Mouse (Mus musculus): ENCODE measurements around the gene Clta. TPM values are rescaled to one million over a fixed set of nuclear protein-coding genes. Genes with fewer than 3 reads are reported as not detected.
A peak's percentile ranks its signal among the peaks of the same experiment; 100 is the strongest.

The Clta gene
- total RNA-seq (2021), result 10 to 100 TPM; 75.8 to 78.6 TPM
- polyA plus RNA-seq (2012; rRNA removed), result 64.6 and 68.4 TPM in 2 replicates
- long read RNA-seq, transcript Clta-203 (6 exons, 1,121 nt), result minor isoform, 6 of 25 reads
- long read RNA-seq, transcript Clta-206 (5 exons, 1,079 nt), result major isoform, 15 of 25 reads
- long read RNA-seq, partial matches to known transcripts, result 1 of 25 reads
- long read RNA-seq, other reads (novel, unspliced or antisense), result 2 of 25 reads

GRCm38 (mm10) chr4:44004126-44004525 lies at the start of gene Clta:
TSS of gene Clta (plus strand) at chr4:44004452.
- no peaks in the 10 kb centered on the region for H3K36me3 ChIP-seq (ENCODE audit: control insufficient read depth, insufficient read depth, low read length)
- intact Hi-C loops (cut with DNase I), result no loop called here
- H3K4me1 ChIP-seq (ENCODE audit: control insufficient read depth, insufficient read depth, low read length), result no peaks in the 10 kb centered on the region
- H3K4me3 ChIP-seq, result no peak within 1 kb of the TSS
- H3K9ac ChIP-seq (ENCODE audit: low read depth, low read length), result no peak within 1 kb of the TSS
- no peak for TF ChIP-seq EP300 (IDR thresholded peaks at IDR 0.05; ENCODE audit: insufficient read depth, low read depth, low read length)
- no peak for TF ChIP-seq POLR2A (IDR thresholded peaks at IDR 0.05; ENCODE audit: insufficient read depth, low read depth, low read length)
- no peak for TF ChIP-seq CTCF (IDR thresholded peaks at IDR 0.05)
- WGBS, result 65% methylated on average over 5 of the region's 5 CpGs
- H3K27me3 ChIP-seq (ENCODE audit: control insufficient read depth, insufficient read depth, low read length), result no peaks in the 10 kb centered on the region
- H3K79me2 ChIP-seq (replicated peaks; ENCODE audit: control insufficient read depth, insufficient read depth, low read length), result no peaks in the 10 kb centered on the region
- DNase-seq, result no peak
- H3K27ac ChIP-seq, result no peak within 1 kb of the TSS

DNA sequence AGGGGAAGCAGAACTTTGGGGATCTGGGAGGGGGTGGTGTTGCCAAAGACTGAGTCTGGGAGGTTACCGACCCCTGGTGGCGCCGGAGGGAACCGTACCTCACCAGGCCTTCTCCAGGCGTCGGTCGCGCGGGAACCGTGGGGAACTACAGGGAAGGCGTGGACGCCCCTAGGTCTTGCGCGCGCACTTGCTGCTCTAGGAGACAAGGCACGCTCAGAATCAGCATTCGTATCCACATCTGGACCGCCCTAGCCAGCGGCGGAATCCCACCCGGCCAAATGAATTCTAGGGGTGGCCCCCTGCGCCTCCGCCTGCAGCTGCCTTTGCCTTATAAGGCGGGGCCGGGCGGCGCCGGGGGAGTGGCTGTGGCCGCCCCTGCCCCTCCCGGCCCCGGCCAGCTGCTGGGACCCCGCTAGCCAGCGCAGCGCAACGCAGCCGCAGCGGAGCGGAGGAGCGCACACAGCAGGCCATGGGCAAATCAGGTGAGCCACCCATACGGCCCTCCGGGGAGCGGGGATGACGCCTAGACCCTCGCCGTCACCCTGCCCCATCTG lies 46.9 kb upstream of the Clta start, which contains the start of gene Glipr2:
TSS of gene Glipr2 (plus strand) at position 110 of the 554 bp plus-strand sequence.
- intact Hi-C loops (cut with DNase I), result no loop called here
- Histone ChIP-seq H3K4me3 (peak within 1 kb of the TSS; percentile 60), H3K27ac (peak within 1 kb of the TSS; percentile 51), H3K79me2 (replicated peaks; ENCODE audit: control insufficient read depth, insufficient read depth, low read length) (no peaks in the 10 kb centered on the region), H3K36me3 (ENCODE audit: control insufficient read depth, insufficient read depth, low read length) (no peaks in the 10 kb centered on the region), H3K27me3 (ENCODE audit: control insufficient read depth, insufficient read depth, low read length) (no peaks in the 10 kb centered on the region), H3K4me1 (ENCODE audit: control insufficient read depth, insufficient read depth, low read length) (peaks cover 1% of the 10 kb centered on the region; the same call in 1 of the 2 replicates), H3K9ac (ENCODE audit: low read depth, low read length) (peak within 1 kb of the TSS; percentile 54)
- under 1% methylated on average over 45 of the region's 45 CpGs for WGBS
- TF ChIP-seq CTCF (IDR thresholded peaks at IDR 0.05) (peak; percentile 88), POLR2A (IDR thresholded peaks at IDR 0.05; ENCODE audit: insufficient read depth, low read depth, low read length) (peak; percentile 37; the same call in 1 of the 2 replicates), EP300 (IDR thresholded peaks at IDR 0.05; ENCODE audit: insufficient read depth, low read depth, low read length) (no peak)
- peak; percentile 86 for DNase-seq

DNA sequence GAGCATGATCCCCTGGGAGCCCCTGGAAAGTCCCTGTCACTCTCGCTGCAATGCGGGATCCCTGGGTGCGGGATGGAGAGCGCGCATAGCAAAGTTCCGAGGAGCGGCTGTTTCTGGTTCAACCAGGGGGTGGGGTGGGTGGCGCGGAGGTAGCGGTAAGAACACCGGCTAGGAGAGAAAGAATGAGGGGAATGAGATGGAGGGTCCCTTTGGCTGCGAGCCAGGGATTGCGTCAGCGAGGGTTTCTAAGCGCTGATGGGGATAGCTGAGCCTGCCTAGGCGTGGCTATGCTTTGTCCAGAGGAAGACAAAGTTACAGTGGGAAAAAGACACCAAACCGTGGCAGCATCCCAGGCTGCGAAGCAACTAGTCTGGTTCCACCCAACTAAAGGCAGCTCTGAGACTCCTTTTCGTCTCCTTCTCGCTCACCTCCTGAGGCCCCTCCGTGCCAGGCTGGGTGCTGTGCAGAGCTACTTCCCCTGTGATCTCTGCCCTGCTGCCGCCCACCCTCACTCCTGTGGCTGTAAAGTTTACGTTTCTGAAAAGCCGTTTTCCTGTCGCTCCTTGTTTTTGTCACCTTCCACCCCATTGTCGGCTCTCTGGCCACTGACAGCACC lies 46.3 kb upstream of the Clta start:
- no peak for TF ChIP-seq CTCF (IDR thresholded peaks at IDR 0.05)
- TF ChIP-seq EP300 (IDR thresholded peaks at IDR 0.05; ENCODE audit: insufficient read depth, low read depth, low read length), result no peak
- TF ChIP-seq POLR2A (IDR thresholded peaks at IDR 0.05; ENCODE audit: insufficient read depth, low read depth, low read length), result no peak
- H3K79me2 ChIP-seq (replicated peaks; ENCODE audit: control insufficient read depth, insufficient read depth, low read length), result no peaks in the 10 kb centered on the region
- peak overlapping the region; percentile 51 for H3K27ac ChIP-seq
- DNase-seq, result peak; percentile 64 to 73
- peak overlapping the region; percentile 54 for H3K9ac ChIP-seq (ENCODE audit: low read depth, low read length)
- no peaks in the 10 kb centered on the region for H3K36me3 ChIP-seq (ENCODE audit: control insufficient read depth, insufficient read depth, low read length)
- H3K4me3 ChIP-seq, result peak overlapping the region; percentile 60
- no peaks in the 10 kb centered on the region for H3K27me3 ChIP-seq (ENCODE audit: control insufficient read depth, insufficient read depth, low read length)
- WGBS, result under 1% methylated on average over 26 of the region's 26 CpGs
- peaks cover 1% of the 10 kb centered on the region; the same call in 1 of the 2 replicates for H3K4me1 ChIP-seq (ENCODE audit: control insufficient read depth, insufficient read depth, low read length)
- intact Hi-C loops (cut with DNase I), result no loop called here

GRCm38 (mm10) chr4:43959523-43960179 lies 44.6 kb upstream of the Clta start:
- WGBS, result 34% methylated on average over 9 of the region's 9 CpGs
- Histone ChIP-seq H3K79me2 (replicated peaks; ENCODE audit: control insufficient read depth, insufficient read depth, low read length) (no peaks in the 10 kb centered on the region), H3K36me3 (ENCODE audit: control insufficient read depth, insufficient read depth, low read length) (no peaks in the 10 kb centered on the region), H3K27ac (no peak overlapping the region), H3K27me3 (ENCODE audit: control insufficient read depth, insufficient read depth, low read length) (no peaks in the 10 kb centered on the region), H3K4me3 (no peak overlapping the region), H3K4me1 (ENCODE audit: control insufficient read depth, insufficient read depth, low read length) (peaks cover 5% of the 10 kb centered on the region), H3K9ac (ENCODE audit: low read depth, low read length) (no peak overlapping the region)
- no peak for DNase-seq
- intact Hi-C loops (cut with DNase I), result loop anchor here (5.0 kb wide), 1 partner anchor 32 kb away; no protein-coding TSS in a partner anchor
- TF ChIP-seq POLR2A (IDR thresholded peaks at IDR 0.05; ENCODE audit: insufficient read depth, low read depth, low read length) (no peak), EP300 (IDR thresholded peaks at IDR 0.05; ENCODE audit: insufficient read depth, low read depth, low read length) (no peak), CTCF (IDR thresholded peaks at IDR 0.05) (no peak)

GRCm38 (mm10) chr4:43960207-43960606 lies 44.0 kb upstream of the Clta start:
- no peak overlapping the region for H3K9ac ChIP-seq (ENCODE audit: low read depth, low read length)
- intact Hi-C loops (cut with DNase I), result loop anchor here (5.0 kb wide), 1 partner anchor 33 kb away; no protein-coding TSS in a partner anchor
- 59% methylated on average over 6 of the region's 6 CpGs for WGBS
- no peak for DNase-seq
- H3K36me3 ChIP-seq (ENCODE audit: control insufficient read depth, insufficient read depth, low read length), result no peaks in the 10 kb centered on the region
- H3K79me2 ChIP-seq (replicated peaks; ENCODE audit: control insufficient read depth, insufficient read depth, low read length), result no peaks in the 10 kb centered on the region
- H3K4me3 ChIP-seq, result no peak overlapping the region
- H3K4me1 ChIP-seq (ENCODE audit: control insufficient read depth, insufficient read depth, low read length), result peaks cover 7% of the 10 kb centered on the region
- TF ChIP-seq EP300 (IDR thresholded peaks at IDR 0.05; ENCODE audit: insufficient read depth, low read depth, low read length) (no peak), CTCF (IDR thresholded peaks at IDR 0.05) (no peak), POLR2A (IDR thresholded peaks at IDR 0.05; ENCODE audit: insufficient read depth, low read depth, low read length) (no peak)
- no peak overlapping the region for H3K27ac ChIP-seq
- H3K27me3 ChIP-seq (ENCODE audit: control insufficient read depth, insufficient read depth, low read length), result no peaks in the 10 kb centered on the region

Measured in heart, adult 2 months (tissue).